Mouse (Mus musculus): ENCODE results near the gene Mapk8ip3.

- TF ChIP-seq CTCF (IDR thresholded peaks at IDR 0.05; ENCODE audit: borderline replicate concordance, insufficient read depth, low read length) (no peak), POLR2A (IDR thresholded peaks at IDR 0.05; ENCODE audit: low read depth, low read length) (no peak)
These were observed 3.6 kb downstream of the Mapk8ip3 start for GRCm38 (mm10) chr17:24933163-24933562.
